7 mouse cellular contexts compared by ENCODE assay signal in the genomic region with DNA sequence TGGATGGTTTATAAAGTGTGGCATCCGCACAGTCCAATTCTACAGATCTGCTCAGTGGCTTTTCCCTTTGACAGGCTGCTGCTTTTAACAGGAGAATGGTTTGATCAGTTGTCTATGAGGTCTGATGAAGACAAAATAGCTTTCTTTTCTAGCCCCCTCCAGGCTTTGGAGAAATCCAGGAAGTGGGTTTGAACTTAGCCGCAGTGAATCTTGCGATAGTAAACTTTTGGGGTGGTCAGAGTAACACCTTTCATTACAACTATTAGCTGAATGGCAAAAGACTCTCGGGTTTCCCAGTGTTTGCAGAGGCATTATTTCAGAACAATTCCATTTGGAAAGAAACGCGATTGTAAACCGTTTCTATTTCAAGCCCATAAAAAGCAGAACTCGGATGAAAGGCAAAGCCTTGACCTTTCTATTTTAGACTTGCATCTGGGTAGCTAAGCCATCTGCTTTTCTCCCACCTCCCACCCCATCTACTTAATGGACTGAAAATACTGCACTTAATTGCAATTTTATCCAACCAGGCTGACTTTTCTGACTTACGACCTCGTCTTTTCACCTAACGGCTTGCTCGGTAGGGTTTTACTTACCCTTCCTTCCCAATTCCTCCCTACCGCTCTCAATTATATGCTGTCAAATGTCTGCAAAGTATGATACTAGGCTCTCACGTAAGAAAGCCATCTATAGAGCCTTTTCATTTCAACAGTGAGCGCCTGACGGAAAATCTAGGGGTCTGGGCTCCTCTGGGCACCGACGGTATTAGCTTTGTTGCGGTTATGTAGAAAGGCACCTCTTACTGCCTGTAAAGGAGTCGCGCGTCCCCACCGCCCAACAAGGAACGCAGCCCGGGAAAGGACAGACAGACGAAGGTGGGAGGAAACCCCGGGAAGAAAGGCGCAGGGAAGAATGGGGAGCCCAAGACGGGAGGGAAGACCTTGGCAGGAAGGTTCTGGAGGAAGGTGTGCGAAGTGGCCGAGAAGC. TPM values are rescaled to one million over a fixed set of nuclear protein-coding genes. Genes with fewer than 3 reads are reported as not detected.
A peak's percentile ranks its signal among the peaks of the same experiment; 100 is the strongest.
DNase-seq lines count a peak whose midpoint lies in the region; ATAC-seq and TF ChIP-seq lines count a peak whose summit lies in the region.

No protein-coding gene starts in this region.

- TF ChIP-seq CTCF in intestine, postnatal 0 days (IDR thresholded peaks at IDR 0.05; ENCODE audit: low read depth): no peak
- TF ChIP-seq CTCF in lung, postnatal 0 days (IDR thresholded peaks at IDR 0.05): no peak

- peak overlapping the region; percentile 87 for H3K4me3 ChIP-seq in forebrain, embryonic 14.5 days (ENCODE audit: low read depth, low read length)
- peak overlapping the region; percentile 80 for H3K4me3 ChIP-seq in intestine, postnatal 0 days (ENCODE audit: low read depth, low read length)
- H3K4me3 ChIP-seq in lung, postnatal 0 days (ENCODE audit: low read depth, low read length): peak overlapping the region; percentile 74

- H3K27me3 ChIP-seq in forebrain, embryonic 14.5 days (replicated peaks; ENCODE audit: control insufficient read depth, insufficient read depth, low read length): no peaks in the 10 kb centered on the region
- H3K27me3 ChIP-seq in intestine, postnatal 0 days (replicated peaks; ENCODE audit: control insufficient read depth, insufficient read depth, low read length): peaks cover 32% of the 10 kb centered on the region
- H3K27me3 ChIP-seq in lung, postnatal 0 days (replicated peaks; ENCODE audit: insufficient read depth, low read length): peaks cover 33% of the 10 kb centered on the region; the same call in 1 of the 2 replicates

- peak; percentile 10; the same call in 1 of the 2 replicates for ATAC-seq in forebrain, embryonic 14.5 days
- ATAC-seq in intestine, postnatal 0 days: no peak
- no peak for ATAC-seq in lung, postnatal 0 days

- DNase-seq in right cerebral cortex, adult 18-20 months: peak; percentile 32
- DNase-seq in right cerebral cortex, postnatal 36 days (ENCODE audit: low spot score in 2 of 2): no peak
- peak; percentile 28 for DNase-seq in adrenal gland, postnatal 25 days
- peak; percentile 54 for DNase-seq in forebrain, embryonic 14.5 days (ENCODE audit: low spot score)
- no peak for DNase-seq in lung, postnatal 0 days (ENCODE audit: low spot score)
- DNase-seq in spleen, postnatal 4 days (ENCODE audit: low spot score in 2 of 2): peak; percentile 23 to 71

- 0 out of 2 replicates have a peak, but pooled peaks cover 3% of the 10 kb centered on the region for H3K4me1 ChIP-seq in forebrain, embryonic 14.5 days (ENCODE audit: control insufficient read depth, insufficient read depth, low read length)
- no peaks in the 10 kb centered on the region for H3K4me1 ChIP-seq in intestine, postnatal 0 days (replicated peaks; ENCODE audit: control insufficient read depth, insufficient read depth, low read length)
- H3K4me1 ChIP-seq in lung, postnatal 0 days (ENCODE audit: insufficient read depth, low read depth, low read length): peaks cover 9% of the 10 kb centered on the region

- H3K9me3 ChIP-seq in forebrain, embryonic 14.5 days (replicated peaks; ENCODE audit: control insufficient read depth, low read length): no peaks in the 10 kb centered on the region
- H3K9me3 ChIP-seq in intestine, postnatal 0 days (ENCODE audit: control insufficient read depth): no peaks in the 10 kb centered on the region
- no peaks in the 10 kb centered on the region for H3K9me3 ChIP-seq in lung, postnatal 0 days (ENCODE audit: low read length)

- TF ChIP-seq EP300 in lung, postnatal 0 days (IDR thresholded peaks at IDR 0.05): no peak

- H3K9ac ChIP-seq in forebrain, embryonic 14.5 days (ENCODE audit: low read length): peak overlapping the region; percentile 88
- H3K9ac ChIP-seq in intestine, postnatal 0 days (ENCODE audit: low read depth, low read length): peak overlapping the region; percentile 48
- no peak overlapping the region for H3K9ac ChIP-seq in lung, postnatal 0 days (replicated peaks; ENCODE audit: low read depth)

- H3K27ac ChIP-seq in forebrain, embryonic 14.5 days (ENCODE audit: low read depth, low read length): peak overlapping the region; percentile 84
- no peak overlapping the region for H3K27ac ChIP-seq in intestine, postnatal 0 days (ENCODE audit: low read depth, low read length)
- no peak overlapping the region for H3K27ac ChIP-seq in lung, postnatal 0 days (ENCODE audit: low read length)

- H3K36me3 ChIP-seq in forebrain, embryonic 14.5 days (ENCODE audit: control insufficient read depth, insufficient read depth, low read length): no peaks in the 10 kb centered on the region
- no peaks in the 10 kb centered on the region for H3K36me3 ChIP-seq in intestine, postnatal 0 days (ENCODE audit: control insufficient read depth, insufficient read depth)
- H3K36me3 ChIP-seq in lung, postnatal 0 days (ENCODE audit: insufficient read depth, low read length): no peaks in the 10 kb centered on the region

- WGBS in forebrain, embryonic 14.5 days: 5% methylated on average over 30 of the region's 31 CpGs
- 9% methylated on average over 31 of the region's 31 CpGs for WGBS in intestine, postnatal 0 days
- WGBS in lung, postnatal 0 days: 8% methylated on average over 31 of the region's 31 CpGs

- H3K4me2 ChIP-seq in forebrain, embryonic 14.5 days (ENCODE audit: low read length): peak overlapping the region; percentile 65
- H3K4me2 ChIP-seq in intestine, postnatal 0 days (replicated peaks; ENCODE audit: low read depth): peak overlapping the region; percentile 99
- H3K4me2 ChIP-seq in lung, postnatal 0 days (replicated peaks; ENCODE audit: low read depth, low read length): peak overlapping the region; percentile 99

RNA-seq across cellular contexts. Expression of gene Ppm1e, which starts 1.2 kb away (rescaled TPM):
- total RNA-seq in adrenal gland, postnatal 25 days (2021): 24.3 and 28.3 TPM in 2 replicates
- 22.3 and 25.1 TPM in 2 replicates for polyA plus RNA-seq in forebrain, embryonic 14.5 days (2014; fragmentation: Nextera tagmentation; extraction: Ambion mirVana)
- 1.4 and 1.7 TPM in 2 replicates for polyA plus RNA-seq in intestine, postnatal 0 days (2015; fragmentation: Nextera tagmentation; extraction: Ambion mirVana)
- polyA plus RNA-seq in lung, postnatal 0 days (2015; fragmentation: Nextera tagmentation; extraction: Ambion mirVana): 0.64 and 1.2 TPM in 2 replicates

RNA-seq across cellular contexts. Expression of gene Rad51c, which starts 47.1 kb away (rescaled TPM):
- total RNA-seq in adrenal gland, postnatal 25 days (2021): 2.0 and 3.2 TPM in 2 replicates
- polyA plus RNA-seq in forebrain, embryonic 14.5 days (2014; fragmentation: Nextera tagmentation; extraction: Ambion mirVana): 4.5 and 8.1 TPM in 2 replicates
- polyA plus RNA-seq in intestine, postnatal 0 days (2015; fragmentation: Nextera tagmentation; extraction: Ambion mirVana): 1.9 and 2.0 TPM in 2 replicates
- 1.2 and 1.7 TPM in 2 replicates for polyA plus RNA-seq in lung, postnatal 0 days (2015; fragmentation: Nextera tagmentation; extraction: Ambion mirVana)

RNA-seq across cellular contexts. Expression of gene Tex14, which starts 47.3 kb away (rescaled TPM):
- total RNA-seq in adrenal gland, postnatal 25 days (2021): 0.19 and 1.1 TPM in 2 replicates
- 0.21 and 0.24 TPM in 2 replicates for polyA plus RNA-seq in forebrain, embryonic 14.5 days (2014; fragmentation: Nextera tagmentation; extraction: Ambion mirVana)
- polyA plus RNA-seq in intestine, postnatal 0 days (2015; fragmentation: Nextera tagmentation; extraction: Ambion mirVana): 1.3 and 1.8 TPM in 2 replicates
- 1.1 and 2.7 TPM in 2 replicates for polyA plus RNA-seq in lung, postnatal 0 days (2015; fragmentation: Nextera tagmentation; extraction: Ambion mirVana)

Comparison
In these comparisons a context has a peak if more than half of its experiments do, and no peak if none do; other contexts are left out.
1. DNase-seq: peak in right cerebral cortex, adult 18-20 months (single experiment), adrenal gland, postnatal 25 days (single experiment), forebrain, embryonic 14.5 days (single experiment) and spleen, postnatal 4 days (2 of 2); none in right cerebral cortex, postnatal 36 days (0 of 2) and lung, postnatal 0 days (single experiment).
2. Peak in every context shown above with its lines, with median percentiles within 50 percentile points of each other: H3K4me2 ChIP-seq and H3K4me3 ChIP-seq.